Comparison of ENCODE assay signal across 13 mouse cellular contexts in the genomic region with DNA sequence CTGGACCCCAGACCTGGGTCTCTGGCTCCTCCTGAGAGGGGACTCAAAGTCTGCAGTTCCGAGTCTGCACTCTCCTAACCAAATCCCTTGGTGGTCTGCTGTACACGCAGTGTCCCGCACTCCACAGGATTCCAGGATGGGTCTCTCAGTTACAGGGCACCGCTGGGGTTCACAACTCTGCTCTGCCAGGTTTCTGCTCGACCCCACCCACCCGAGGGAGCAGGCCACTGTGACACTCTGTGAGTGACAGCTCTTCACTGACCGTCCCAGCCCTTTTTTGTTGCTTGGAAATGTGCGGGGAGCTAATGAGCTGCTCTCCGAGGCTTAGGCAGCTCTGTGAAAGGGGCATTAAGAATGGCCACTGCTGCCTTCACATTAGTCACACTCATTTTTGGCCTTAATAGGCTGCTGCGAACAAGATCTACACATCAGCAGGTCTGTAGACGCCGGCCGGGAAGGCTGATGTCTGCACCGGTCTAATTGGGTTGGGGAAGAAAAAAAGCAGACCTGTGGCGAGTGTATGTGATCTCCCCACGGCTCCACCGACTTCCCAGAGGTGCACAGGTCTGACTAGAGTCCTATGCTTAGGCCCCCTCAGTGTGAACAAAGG. TPM values are rescaled to one million over a fixed set of nuclear protein-coding genes. Genes with fewer than 3 reads are reported as not detected.
DNase-seq lines count a peak whose midpoint lies in the region; ATAC-seq and TF ChIP-seq lines count a peak whose summit lies in the region.
"Had no signal": no experiment of that assay in that cellular context is flagged by ENCODE, and none has a peak within 500 bp of the region (broad histone marks: within the 10 kb centered on the region; RNA-seq: fewer than 3 reads in every experiment).

No protein-coding gene starts in this region.

- peak; percentile 19 for ATAC-seq in forebrain, embryonic 14.5 days
- ATAC-seq in hindbrain, embryonic 16.5 days = 0 out of 2 replicates have a peak, but pooled peaks have one; percentile 21

- TF ChIP-seq CTCF in brain, embryonic 14.5 days (IDR thresholded peaks at IDR 0.05; ENCODE audit: borderline replicate concordance, extremely low read depth, insufficient read depth, insufficient read length) = no peak

- H3K4me1 ChIP-seq in forebrain, embryonic 14.5 days (ENCODE audit: control insufficient read depth, insufficient read depth, low read length) = peaks cover 10% of the 10 kb centered on the region; the same call in 1 of the 2 replicates
- peaks cover 28% of the 10 kb centered on the region for H3K4me1 ChIP-seq in hindbrain, embryonic 16.5 days (ENCODE audit: control insufficient read depth, insufficient read depth, low read depth, low read length)

- WGBS in forebrain, embryonic 14.5 days = 11% methylated on average over 17 of the region's 17 CpGs
- WGBS in hindbrain, embryonic 16.5 days = 22% methylated on average over 17 of the region's 17 CpGs

- DNase-seq in brain, embryonic 14.5 days (ENCODE audit: low read depth) = peak; percentile 75
- peak; percentile 48 for DNase-seq in forebrain, embryonic 14.5 days (ENCODE audit: low spot score)
- DNase-seq in neural tube, embryonic 10.5 days (ENCODE audit: extremely low spot score, low spot score) = peak; percentile 40
- no peak for DNase-seq in frontal cortex, postnatal 14 days (ENCODE audit: low spot score in 2 of 2)
- DNase-seq in layer of hippocampus, adult 18-20 months (ENCODE audit: low spot score in 2 of 2) = no peak
- no peak for DNase-seq in urinary bladder, postnatal 14 days (ENCODE audit: low spot score)
- DNase-seq: layer of hippocampus, adult 9-11 months had no signal

- no peak overlapping the region for H3K9ac ChIP-seq in forebrain, embryonic 14.5 days (ENCODE audit: low read length)
- no peak overlapping the region for H3K9ac ChIP-seq in hindbrain, embryonic 16.5 days (ENCODE audit: low read depth, low read length)
- H3K9ac ChIP-seq: embryonic facial prominence, embryonic 12.5 days; heart, embryonic 13.5 days; liver, embryonic 15.5 days had no signal

- no peak overlapping the region for H3K27ac ChIP-seq in forebrain, embryonic 14.5 days (ENCODE audit: low read depth, low read length)
- no peak overlapping the region for H3K27ac ChIP-seq in hindbrain, embryonic 16.5 days (ENCODE audit: low read depth, low read length)
- H3K27ac ChIP-seq: embryonic facial prominence, embryonic 12.5 days; heart, embryonic 13.5 days; kidney, postnatal 0 days; liver, embryonic 15.5 days; macrophage had no signal

- H3K36me3 ChIP-seq in forebrain, embryonic 14.5 days (ENCODE audit: control insufficient read depth, insufficient read depth, low read length) = peaks cover 45% of the 10 kb centered on the region
- peaks cover 14% of the 10 kb centered on the region for H3K36me3 ChIP-seq in hindbrain, embryonic 16.5 days (ENCODE audit: control insufficient read depth, insufficient read depth, low read length)

- H3K27me3 ChIP-seq in forebrain, embryonic 14.5 days (replicated peaks; ENCODE audit: control insufficient read depth, insufficient read depth, low read length) = peaks cover 14% of the 10 kb centered on the region; the same call in 1 of the 2 replicates
- peaks cover 8% of the 10 kb centered on the region; the same call in 1 of the 2 replicates for H3K27me3 ChIP-seq in hindbrain, embryonic 16.5 days (replicated peaks; ENCODE audit: control insufficient read depth, insufficient read depth, low read length)

- no peak overlapping the region for H3K4me2 ChIP-seq in forebrain, embryonic 14.5 days (ENCODE audit: low read length)
- H3K4me2 ChIP-seq in hindbrain, embryonic 16.5 days (ENCODE audit: low read length) = no peak overlapping the region
- H3K4me2 ChIP-seq: embryonic facial prominence, embryonic 12.5 days; heart, embryonic 13.5 days; liver, embryonic 15.5 days had no signal

- H3K9me3 ChIP-seq in forebrain, embryonic 14.5 days (replicated peaks; ENCODE audit: control insufficient read depth, low read length) = no peaks in the 10 kb centered on the region
- no peaks in the 10 kb centered on the region for H3K9me3 ChIP-seq in hindbrain, embryonic 16.5 days (ENCODE audit: control insufficient read depth, low read length)
- H3K9me3 ChIP-seq: embryonic facial prominence, embryonic 12.5 days; heart, embryonic 13.5 days; liver, embryonic 15.5 days had no signal

- H3K4me3 ChIP-seq in forebrain, embryonic 14.5 days (ENCODE audit: low read depth, low read length) = no peak overlapping the region
- H3K4me3 ChIP-seq in hindbrain, embryonic 16.5 days (ENCODE audit: low read length) = no peak overlapping the region
- H3K4me3 ChIP-seq: embryonic facial prominence, embryonic 12.5 days; heart, embryonic 13.5 days; liver, embryonic 15.5 days had no signal

- no peak for TF ChIP-seq POLR2A in brain, embryonic 14.5 days (IDR thresholded peaks at IDR 0.05; ENCODE audit: borderline replicate concordance, extremely low read depth, insufficient read depth, insufficient read length, poor library complexity, severe bottlenecking)

RNA-seq across cellular contexts. Expression of a gene that starts 34.5 kb away (rescaled TPM):
- 40.1 and 42.3 TPM in 2 replicates for polyA plus RNA-seq in brain, embryonic 14.5 days (2012; rRNA removed)
- 37.0 and 43.8 TPM in 2 replicates for polyA plus RNA-seq in forebrain, embryonic 14.5 days (2014; fragmentation: Nextera tagmentation; extraction: Ambion mirVana)
- 28.8 and 30.4 TPM in 2 replicates for polyA plus RNA-seq in hindbrain, embryonic 16.5 days (2015; fragmentation: Nextera tagmentation; extraction: Ambion mirVana)
- total RNA-seq in layer of hippocampus, adult 18-20 months (2021) = 100 to 1,000 TPM; 166 to 172 TPM

RNA-seq across cellular contexts. Expression of a gene that starts 34.6 kb away (rescaled TPM):
- 236 and 262 TPM in 2 replicates for polyA plus RNA-seq in brain, embryonic 14.5 days (2012; rRNA removed)
- polyA plus RNA-seq in forebrain, embryonic 14.5 days (2014; fragmentation: Nextera tagmentation; extraction: Ambion mirVana) = 207 and 220 TPM in 2 replicates
- polyA plus RNA-seq in hindbrain, embryonic 16.5 days (2015; fragmentation: Nextera tagmentation; extraction: Ambion mirVana) = 132 and 192 TPM in 2 replicates
- 10 to 100 TPM; 68.9 to 69.0 TPM for total RNA-seq in layer of hippocampus, adult 18-20 months (2021)

RNA-seq across cellular contexts. Expression of a gene that starts 47.0 kb away (rescaled TPM):
- 12.2 and 19.0 TPM in 2 replicates for polyA plus RNA-seq in brain, embryonic 14.5 days (2012; rRNA removed)
- 1.9 and 2.5 TPM in 2 replicates for polyA plus RNA-seq in forebrain, embryonic 14.5 days (2014; fragmentation: Nextera tagmentation; extraction: Ambion mirVana)
- 9.0 and 9.9 TPM in 2 replicates for polyA plus RNA-seq in hindbrain, embryonic 16.5 days (2015; fragmentation: Nextera tagmentation; extraction: Ambion mirVana)
- total RNA-seq in layer of hippocampus, adult 18-20 months (2021) = 10 to 100 TPM; 17.3 to 20.4 TPM
- polyA plus RNA-seq: macrophage had no signal

Comparison
In these comparisons a context has a peak if more than half of its experiments do, and no peak if none do; other contexts are left out.
1. DNase-seq: peak in brain, embryonic 14.5 days (single experiment), forebrain, embryonic 14.5 days (single experiment) and neural tube, embryonic 10.5 days (single experiment); none in frontal cortex, postnatal 14 days (0 of 2), layer of hippocampus, adult 18-20 months (0 of 2) and urinary bladder, postnatal 14 days (single experiment).